Mouse (Mus musculus): Measurements from ENCODE around the gene Igf2bp1.

Gene Igf2bp1

GRCm38 (mm10) chr11:96007516-96008235 lies 1.9 kb upstream of the Igf2bp1 start:
- DNase-seq (ENCODE audit: low spot score in 2 of 2): no peak

GRCm38 (mm10) chr11:96006852-96007515 lies 1.2 kb upstream of the Igf2bp1 start:
- peak in 1 of 2 experiments; percentile 32 for DNase-seq (ENCODE audit: low spot score in 2 of 2)

GRCm38 (mm10) chr11:96006367-96006851 lies 669 bp upstream of the Igf2bp1 start:
- peak in 1 of 2 experiments; percentile 27 for DNase-seq (ENCODE audit: low spot score in 2 of 2)

DNA sequence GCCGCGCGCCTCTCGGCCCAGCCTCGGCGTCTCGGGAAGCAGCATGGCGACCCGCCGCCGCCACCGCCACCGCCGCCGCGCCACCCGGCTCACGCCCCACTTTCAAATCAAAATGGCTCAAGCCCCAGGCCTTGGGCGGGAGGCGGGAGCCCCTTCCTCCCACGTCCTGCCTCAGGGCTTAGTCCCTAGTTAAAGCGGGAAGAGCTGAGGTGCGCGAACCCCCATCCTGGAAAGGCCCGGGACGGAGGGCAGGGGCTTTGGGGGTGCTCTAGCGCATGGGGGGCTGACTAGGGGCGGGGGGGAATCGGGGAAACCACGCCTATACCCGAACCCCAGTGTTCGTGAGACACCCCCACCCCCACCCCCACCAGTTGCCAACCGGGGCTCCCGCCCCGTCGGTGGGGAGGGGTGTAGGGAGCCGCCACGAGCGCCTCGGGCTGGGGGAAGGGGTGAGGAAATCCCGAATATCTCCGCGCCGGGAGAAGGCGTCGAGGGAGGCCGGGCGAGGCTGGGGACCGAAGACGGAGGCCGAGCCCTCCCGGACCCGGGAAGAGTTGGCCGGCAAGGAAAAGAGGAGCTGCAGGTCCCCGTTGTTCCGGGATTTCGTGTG lies 842 bp downstream of the Igf2bp1 start:
- DNase-seq (ENCODE audit: low spot score in 2 of 2): peak in 1 of 2 experiments; percentile 32

DNA sequence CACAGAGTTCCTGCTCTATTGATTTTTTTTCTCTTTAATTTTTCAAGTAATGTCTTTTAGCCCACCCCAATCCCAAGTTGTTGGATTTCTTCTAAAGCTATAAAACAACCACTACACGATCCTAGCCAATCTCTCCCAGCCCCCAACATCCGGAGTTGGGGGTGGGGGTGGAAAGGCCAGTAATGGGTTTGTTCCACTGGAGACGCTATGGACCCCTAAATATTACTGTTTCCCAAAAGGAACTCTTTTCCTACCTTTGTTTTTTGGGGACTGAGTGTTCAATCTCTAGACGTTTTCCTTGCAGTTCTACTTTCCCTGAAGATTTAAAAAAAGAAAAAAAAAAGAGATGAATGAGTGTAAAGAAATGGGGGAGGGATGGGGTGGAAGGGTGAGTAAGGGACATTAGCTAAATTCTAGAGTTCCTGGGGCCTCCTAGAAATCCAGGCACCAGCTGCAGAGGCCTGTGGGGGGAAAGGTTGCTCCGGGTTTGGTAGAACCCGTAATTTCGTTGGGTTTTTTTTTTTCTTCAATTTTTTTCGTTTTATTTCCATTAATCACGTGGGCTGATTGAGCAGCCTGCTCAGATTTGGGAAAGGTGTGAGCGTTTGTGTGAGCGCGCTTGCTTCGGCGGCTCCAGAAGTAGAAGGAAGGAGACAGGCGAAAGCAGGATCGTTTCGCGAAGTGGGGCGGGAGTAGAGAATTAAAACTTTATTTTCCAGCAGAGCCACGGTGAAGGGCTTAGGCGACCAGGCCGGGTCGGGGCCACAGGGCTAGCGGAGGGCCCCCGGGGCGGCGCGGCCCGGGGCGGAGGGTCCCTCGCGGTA lies 1.6 kb downstream of the Igf2bp1 start:
- no peak for DNase-seq (ENCODE audit: low spot score in 2 of 2)

DNA sequence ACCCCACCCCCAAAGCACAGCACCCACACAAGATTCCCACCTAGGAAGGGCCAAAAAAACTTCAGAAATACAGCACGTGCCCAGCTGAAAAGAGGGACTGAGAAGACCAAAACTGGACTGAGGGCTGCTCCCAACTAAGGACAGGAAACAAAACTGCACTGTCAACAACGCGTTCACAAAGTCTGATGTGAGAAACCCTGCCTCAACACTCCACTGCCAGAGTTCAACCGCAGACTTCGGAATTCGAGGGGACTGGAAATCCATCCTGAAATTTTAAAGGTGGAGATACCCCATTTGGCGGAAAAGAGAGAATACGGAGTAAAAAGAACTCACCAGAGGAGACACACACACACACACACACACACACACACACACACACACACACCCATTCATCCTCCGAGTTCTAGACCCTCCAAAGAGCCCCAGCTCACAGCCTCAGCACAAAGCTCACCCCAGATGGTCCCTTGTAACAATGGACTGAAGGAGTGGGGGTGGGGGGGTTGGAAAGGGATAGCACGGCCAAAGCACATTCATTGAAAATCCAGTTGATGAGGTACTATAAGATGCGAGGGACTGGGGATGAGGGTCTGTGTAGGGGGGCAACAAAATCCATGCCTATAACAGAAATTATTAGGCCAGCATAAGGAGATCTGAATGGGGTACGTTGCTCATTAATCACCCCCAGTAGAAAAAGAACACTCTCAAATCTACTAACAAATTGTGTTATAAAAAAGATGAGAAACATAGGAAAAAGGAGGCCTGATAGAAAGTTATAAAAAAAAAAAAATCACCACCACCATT lies 2.4 kb downstream of the Igf2bp1 start:
- DNase-seq (ENCODE audit: low spot score in 2 of 2): no peak

GRCm38 (mm10) chr11:95994151-95994550 lies 11.6 kb downstream of the Igf2bp1 start:
- DNase-seq (ENCODE audit: low spot score in 2 of 2): no peak

GRCm38 (mm10) chr11:95990886-95991708 lies 14.6 kb downstream of the Igf2bp1 start:
- DNase-seq (ENCODE audit: low spot score in 2 of 2): no peak

DNA sequence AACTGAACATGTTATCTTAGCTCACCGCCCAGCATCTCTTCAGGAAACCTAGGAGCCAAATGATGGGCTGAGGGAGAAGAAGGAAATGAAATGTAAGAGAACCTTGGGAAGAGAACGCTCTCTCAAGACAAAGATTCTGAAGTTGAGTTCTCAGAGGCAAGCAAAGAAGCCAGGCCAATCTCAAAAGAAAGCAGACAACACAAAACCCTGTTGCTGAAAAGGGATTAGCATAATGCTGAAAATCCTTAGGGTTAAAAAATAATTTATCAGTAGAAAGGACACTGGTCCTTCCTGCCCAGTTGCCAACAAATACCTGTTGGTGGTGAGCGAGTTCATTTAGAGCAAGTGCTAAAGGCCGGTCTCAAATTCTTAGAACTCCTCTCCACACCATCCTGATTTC lies 15.3 kb downstream of the Igf2bp1 start:
- no peak for DNase-seq (ENCODE audit: low spot score in 2 of 2)

- no peak for DNase-seq (ENCODE audit: low spot score in 2 of 2)
These were observed 15.9 kb downstream of the Igf2bp1 start for GRCm38 (mm10) chr11:95989864-95990263.

DNA sequence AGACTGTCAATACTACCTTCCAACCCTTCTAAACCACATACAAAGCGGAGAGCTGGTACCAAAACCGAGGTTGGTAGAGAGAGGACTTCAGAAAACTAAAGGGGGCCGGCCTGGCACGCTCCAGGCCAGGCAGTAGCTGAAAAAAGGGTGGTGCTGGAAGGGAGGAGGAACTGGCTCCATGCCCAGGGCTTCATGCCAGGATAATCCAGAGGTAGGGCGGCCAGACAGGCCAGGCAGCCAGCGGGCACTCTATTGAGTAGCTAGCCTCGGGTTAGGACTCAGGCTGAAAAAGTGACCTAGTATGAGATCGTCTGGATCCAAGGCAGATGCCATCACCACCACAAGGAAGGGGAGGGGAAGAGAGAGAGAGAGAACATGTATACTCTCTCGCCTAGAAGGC lies 17.2 kb downstream of the Igf2bp1 start:
- DNase-seq (ENCODE audit: low spot score in 2 of 2): peak; percentile 68 to 75

GRCm38 (mm10) chr11:95987854-95988447 lies 17.8 kb downstream of the Igf2bp1 start:
- no peak for DNase-seq (ENCODE audit: low spot score in 2 of 2)

DNA sequence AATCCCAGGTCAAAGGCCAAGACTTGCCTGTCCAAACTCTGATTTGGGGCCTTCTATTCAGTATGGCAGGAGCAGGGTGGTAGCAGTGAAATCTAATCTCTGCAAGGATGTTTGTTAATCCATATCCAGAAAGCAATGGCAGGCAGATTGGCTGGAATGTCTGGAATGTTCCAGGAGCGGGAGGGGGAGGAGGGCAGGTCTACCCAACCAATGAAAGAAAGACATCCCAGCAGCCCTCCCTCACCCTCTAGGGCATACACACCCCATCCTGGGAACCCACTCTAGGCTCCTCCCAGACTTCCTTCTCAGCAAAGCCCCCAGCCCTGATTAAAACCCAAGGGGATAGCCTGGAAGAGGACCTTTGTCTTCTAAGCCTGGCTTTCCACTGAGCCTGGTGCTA lies 23.3 kb downstream of the Igf2bp1 start:
- DNase-seq (ENCODE audit: low spot score in 2 of 2): no peak

GRCm38 (mm10) chr11:95981804-95982203 lies 23.9 kb downstream of the Igf2bp1 start:
- DNase-seq (ENCODE audit: low spot score in 2 of 2): no peak

DNA sequence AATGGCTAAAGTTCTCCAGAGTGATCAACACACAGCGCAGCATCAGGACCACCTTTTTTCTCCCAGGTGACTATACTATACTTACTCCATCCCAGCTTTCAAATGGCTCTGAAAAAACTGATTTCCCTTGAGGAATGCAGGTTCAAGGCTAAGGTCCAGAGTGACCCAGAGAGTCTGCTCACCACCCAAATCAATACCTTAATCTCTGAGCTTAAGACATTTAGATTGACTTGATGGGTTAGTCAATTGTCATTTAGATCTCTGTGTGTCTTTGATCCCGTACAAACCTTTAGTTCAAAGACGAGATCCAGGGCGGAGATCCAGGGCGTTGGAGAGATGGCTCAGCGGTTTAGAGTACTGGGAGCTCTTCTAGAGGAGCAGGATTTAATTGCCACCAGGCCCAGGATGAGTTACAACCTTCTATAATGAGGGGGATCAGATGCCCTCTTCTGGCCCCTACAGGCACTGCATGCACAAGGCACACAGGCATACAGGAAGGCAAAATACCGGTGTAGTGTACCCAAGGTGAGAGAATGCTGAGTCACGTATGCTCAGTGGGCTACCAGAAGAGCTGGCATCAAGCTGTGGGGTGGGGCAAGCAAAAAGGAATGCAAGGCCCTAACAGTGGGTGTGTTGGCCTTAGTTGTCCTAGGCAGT lies 24.9 kb downstream of the Igf2bp1 start:
- DNase-seq (ENCODE audit: low spot score in 2 of 2): no peak

GRCm38 (mm10) chr11:95978487-95978886 lies 27.3 kb downstream of the Igf2bp1 start:
- DNase-seq (ENCODE audit: low spot score in 2 of 2): no peak

- no peak for DNase-seq (ENCODE audit: low spot score in 2 of 2)
These were observed 29.4 kb downstream of the Igf2bp1 start for GRCm38 (mm10) chr11:95976290-95976689.

- DNase-seq (ENCODE audit: low spot score in 2 of 2): no peak
These were observed 30.0 kb downstream of the Igf2bp1 start for GRCm38 (mm10) chr11:95975694-95976093.

GRCm38 (mm10) chr11:95973187-95973586 lies 32.6 kb downstream of the Igf2bp1 start:
- no peak for DNase-seq (ENCODE audit: low spot score in 2 of 2)

All from urinary bladder, adult 18-20 months (tissue).